Mouse (Mus musculus) CH12.LX (cell line): ENCODE data around the gene H2-Q10.
"Not testable (repeated sequence)": the region's sequence is repeated elsewhere in the genome, so short reads cannot be mapped to it uniquely, and the experiment has no call there.

Experiments
- CHD1 ChIP-seq: IDR thresholded peaks from 2 replicates; pipeline ENCODE4 v1.6.1; 2012; ENCODE audit warnings: low read depth, low read length, improper control_type of control experiment, inconsistent platforms
- CTCF ChIP-seq, 2 experiments: IDR thresholded peaks in 1 of 2; conservative IDR thresholded peaks in 1 of 2; 2 replicates each; pipeline ENCODE4 v1.5.1; 2011 to 2012; ENCODE audit warnings: low read depth in 2 of 2, low read length in 2 of 2, improper control_type of control experiment in 1 of 2, inconsistent platforms in 1 of 2, mild to moderate bottlenecking in 1 of 2, moderate library complexity in 1 of 2
- JUND ChIP-seq: conservative IDR thresholded peaks from 2 replicates; pipeline ENCODE4 v1.6.1; 2011; ENCODE audit warnings: low read depth, low read length, improper control_type of control experiment
- KAT2A ChIP-seq: IDR thresholded peaks from 2 replicates; pipeline ENCODE4 v1.6.1; 2012; ENCODE audit warnings: low read length, improper control_type of control experiment, inconsistent platforms; ENCODE audit not compliant: insufficient replicate concordance
- MAFK ChIP-seq: IDR thresholded peaks from 2 replicates; pipeline ENCODE4 v1.6.1; 2011; ENCODE audit warnings: low read length, improper control_type of control experiment; ENCODE audit not compliant: insufficient replicate concordance
- NELFE ChIP-seq: IDR thresholded peaks from 2 replicates; pipeline ENCODE4 v1.6.1; 2011; ENCODE audit warnings: low read depth, low read length, improper control_type of control experiment
- POLR2A ChIP-seq: IDR thresholded peaks from 2 replicates; pipeline ENCODE4 v1.6.1; 2011; ENCODE audit warnings: low read depth, mild to moderate bottlenecking, improper control_type of control experiment, low read length
- SIN3A ChIP-seq: IDR thresholded peaks from 2 replicates; pipeline ENCODE4 v1.6.1; 2012; ENCODE audit warnings: low read length, improper control_type of control experiment, inconsistent platforms
- ZNF384 ChIP-seq: IDR thresholded peaks from 2 replicates; pipeline ENCODE4 v1.6.1; 2012; ENCODE audit warnings: low read depth, low read length, improper control_type of control experiment, inconsistent platforms

DNA sequence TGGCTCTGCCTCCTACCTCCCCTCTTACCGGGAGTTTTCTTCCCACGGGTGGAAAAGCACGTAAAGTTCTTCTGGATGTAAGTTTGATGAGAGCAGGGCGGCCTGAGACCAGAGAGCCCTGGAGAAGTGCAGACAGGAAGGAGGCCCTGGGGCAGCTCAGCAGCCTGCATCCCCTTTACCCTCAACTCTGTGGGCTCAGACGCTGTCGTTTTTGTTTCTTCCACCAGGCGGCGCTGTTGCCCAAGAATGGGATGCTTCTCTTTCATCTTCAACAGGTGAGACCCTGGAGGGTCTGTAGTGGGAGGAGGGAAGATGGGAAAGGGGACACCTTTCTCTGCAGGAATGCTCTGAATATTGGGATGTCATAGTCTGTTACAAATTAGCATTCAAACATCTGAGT is 4.2 kb upstream of the H2-Q10 start:
- peak; percentile 49 to 51 for TF ChIP-seq CTCF (conservative IDR thresholded peaks at IDR 0.05 in 1 of 2, IDR thresholded peaks at IDR 0.05 in 1 of 2; ENCODE audit: low read depth in 2 of 2, low read length in 2 of 2)
- not testable (repeated sequence) for TF ChIP-seq CHD1, MAFK, NELFE, POLR2A, JUND, ZNF384, SIN3A, KAT2A
